Mouse (Mus musculus) stomach, embryonic 15.5 days (tissue): ENCODE results near the gene Klk1b11. TPM values are rescaled to one million over a fixed set of nuclear protein-coding genes. Genes with fewer than 3 reads are reported as not detected.

Source experiments
- polyA plus RNA-seq: library from polyadenylated mRNA; unstranded; fragments of >200 nt; fragmentation: Nextera tagmentation; extraction: Ambion mirVana; gene quantifications from 2 replicates; pipeline ENCODE4 v1.2.1, GENCODE M21; 2015

Klk1b11 gene
- polyA plus RNA-seq, 1 experiment from 2014 or later = 0.26 TPM

Other genes starting within 250 kb of the Klk1b11 start
- gene Klk12, start 227.0 kb upstream of the Klk1b11 start, polyA plus RNA-seq = 0.57 and 2.4 TPM in 2 replicates
- 4.0 and 8.7 TPM in 2 replicates for gene Klk11, start 221.3 kb upstream of the Klk1b11 start, polyA plus RNA-seq
- 4.1 and 17.4 TPM in 2 replicates for gene Klk10, start 214.8 kb upstream of the Klk1b11 start, polyA plus RNA-seq
- gene Klk9, start 204.0 kb upstream of the Klk1b11 start, polyA plus RNA-seq = 0.17 and 0.77 TPM in 2 replicates
- 17.8 and 24.5 TPM in 2 replicates for gene Klk8, start 198.3 kb upstream of the Klk1b11 start, polyA plus RNA-seq
- gene Klk7, start 184.6 kb upstream of the Klk1b11 start, polyA plus RNA-seq = not detected in 2 replicates
- 0.18 and 0.32 TPM in 2 replicates for gene Klk6, start 171.4 kb upstream of the Klk1b11 start, polyA plus RNA-seq
- gene Klk5, start 153.9 kb upstream of the Klk1b11 start, polyA plus RNA-seq = not detected in 2 replicates
- not detected in 2 replicates for gene Klk4, start 114.7 kb upstream of the Klk1b11 start, polyA plus RNA-seq
- gene Klk15, start 62.1 kb upstream of the Klk1b11 start, polyA plus RNA-seq = not detected in 2 replicates
- gene Klk1b8, start 45.2 kb upstream of the Klk1b11 start, polyA plus RNA-seq = 1.4 and 1.7 TPM in 2 replicates
- gene Klk1b1, start 29.1 kb upstream of the Klk1b11 start, polyA plus RNA-seq = not detected in 2 replicates
- gene Klk1b9, start 19.8 kb upstream of the Klk1b11 start, polyA plus RNA-seq = not detected in 2 replicates
- 0.13 TPM in 1 of 2 replicates, not detected in the other for gene Klk1b26, start 16.3 kb downstream of the Klk1b11 start, polyA plus RNA-seq
- gene Klk1b27, start 56.4 kb downstream of the Klk1b11 start, polyA plus RNA-seq = not detected in 2 replicates
- gene Klk1b21, start 106.5 kb downstream of the Klk1b11 start, polyA plus RNA-seq = not detected in 2 replicates
- gene Klk1b22, start 116.8 kb downstream of the Klk1b11 start, polyA plus RNA-seq = not detected in 2 replicates
- 0.09 TPM in 1 of 2 replicates, not detected in the other for gene Klk1b16, start 140.9 kb downstream of the Klk1b11 start, polyA plus RNA-seq
- 0.15 TPM in 1 of 2 replicates, not detected in the other for gene Klk1b24, start 192.4 kb downstream of the Klk1b11 start, polyA plus RNA-seq
- 0.85 and 0.95 TPM in 2 replicates for gene Klk1b3, start 202.3 kb downstream of the Klk1b11 start, polyA plus RNA-seq
- 0.22 and 0.32 TPM in 2 replicates for gene Klk1b4, start 211.6 kb downstream of the Klk1b11 start, polyA plus RNA-seq
- 0.13 and 0.15 TPM in 2 replicates for gene Klk1b5, start 220.1 kb downstream of the Klk1b11 start, polyA plus RNA-seq
- gene Klk1, start 229.5 kb downstream of the Klk1b11 start, polyA plus RNA-seq = 16.1 and 19.4 TPM in 2 replicates
- 0.17 TPM in 1 of 2 replicates, not detected in the other for gene Gm36864, start 240.3 kb downstream of the Klk1b11 start, polyA plus RNA-seq